Mouse (Mus musculus) cerebellum, adult 8-10 months (tissue): Measurements from ENCODE around the gene Trp53i13.

Experiments used
- DNase-seq: peaks from one replicate; pipeline ENCODE4 v3.0.0; 2022

The Trp53i13 gene

DNA sequence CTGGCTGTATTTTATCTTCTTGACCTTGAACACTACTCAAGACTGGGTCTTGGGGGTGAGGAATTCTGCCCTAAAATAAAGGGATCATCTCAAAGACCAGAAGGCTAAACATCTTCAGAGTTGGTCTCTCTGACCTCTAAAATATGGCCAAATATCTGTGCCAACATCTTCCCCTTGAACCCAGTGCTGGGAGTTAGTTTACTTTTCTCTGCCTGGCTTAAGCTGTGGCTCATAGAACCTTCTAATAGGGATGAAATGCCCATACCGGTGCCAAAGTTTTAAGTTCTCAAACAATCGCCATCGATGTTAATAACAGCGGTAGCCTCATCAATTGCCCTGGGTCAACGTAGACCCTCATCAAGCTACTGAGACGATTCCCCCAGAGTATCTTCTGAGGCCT is 53.9 kb downstream of the Trp53i13 start:
- no peak for DNase-seq
